Mouse (Mus musculus) cerebellum, adult 2 months (tissue): Measurements from ENCODE around the gene Rcan2. TPM values are rescaled to one million over a fixed set of nuclear protein-coding genes. Genes with fewer than 3 reads are reported as not detected.

Source experiments
- DNase-seq, 2 experiments: peaks; one replicate each; pipeline ENCODE4 v3.0.0; 2021
- H3K27ac ChIP-seq: fragments of 200-500 bp; 2 replicates; pipeline ENCODE4 v1.5.1; 2012; ENCODE audit warnings: low read length, control low read depth, inconsistent platforms; ENCODE audit not compliant: insufficient read depth
- H3K27me3 ChIP-seq: fragments of 200-500 bp; 2 replicates; pipeline ENCODE4 v1.6.1; 2012; ENCODE audit warnings: inconsistent platforms, mild to moderate bottlenecking, low read length, moderate library complexity; ENCODE audit not compliant: control insufficient read depth, insufficient read depth
- H3K4me1 ChIP-seq: fragments of 200-500 bp; 2 replicates; pipeline ENCODE4 v1.6.1; 2011; ENCODE audit warnings: low read length; ENCODE audit not compliant: control insufficient read depth, insufficient read depth
- H3K4me3 ChIP-seq: fragments of 200-500 bp; replicated peaks from 2 replicates; pipeline ENCODE3; 2011; ENCODE audit warnings: mild to moderate bottlenecking, low read depth, low read length, control low read depth; ENCODE audit not compliant: insufficient read depth
- CTCF ChIP-seq: fragments of 200-500 bp; IDR thresholded peaks from 2 replicates; pipeline ENCODE4 v1.5.1; 2011; ENCODE audit warnings: low read depth, mild to moderate bottlenecking, control low read depth, low read length, moderate library complexity, borderline replicate concordance; ENCODE audit not compliant: insufficient read depth
- POLR2A ChIP-seq: fragments of 200-500 bp; IDR thresholded peaks from 2 replicates; pipeline ENCODE4 v1.6.1; 2011; ENCODE audit warnings: low read length, control low read depth, borderline replicate concordance; ENCODE audit not compliant: insufficient read depth
- WGBS: fragments of 180-500 bp; shearing (Covaris S2); methylation state at CpG from one replicate; pipeline ENCODE4 v1.1.7; 2018; 5-methylcytosine and 5-hydroxymethylcytosine counted together
- polyA plus RNA-seq: library from polyadenylated mRNA; depleted of rRNA; stranded (reverse); fragments of >200 nt; gene quantifications from 2 replicates; pipeline ENCODE4 v1.2.3, GENCODE M21; 2012

Gene Rcan2
- polyA plus RNA-seq, 1 experiment = 206 TPM

- Histone ChIP-seq H3K27ac (no peak overlapping the region), H3K4me3 (no peak overlapping the region), H3K27me3 (no peaks in the 10 kb centered on the region), H3K4me1 (no peaks in the 10 kb centered on the region)
- WGBS = 35% methylated on average over 3 of the region's 3 CpGs
- DNase-seq = peak in 1 of 2 experiments; percentile 36
- TF ChIP-seq CTCF (no peak), POLR2A (no peak)
These were observed 26.1 kb downstream of the Rcan2 start for GRCm38 (mm10) chr17:43827261-43827660.

DNA sequence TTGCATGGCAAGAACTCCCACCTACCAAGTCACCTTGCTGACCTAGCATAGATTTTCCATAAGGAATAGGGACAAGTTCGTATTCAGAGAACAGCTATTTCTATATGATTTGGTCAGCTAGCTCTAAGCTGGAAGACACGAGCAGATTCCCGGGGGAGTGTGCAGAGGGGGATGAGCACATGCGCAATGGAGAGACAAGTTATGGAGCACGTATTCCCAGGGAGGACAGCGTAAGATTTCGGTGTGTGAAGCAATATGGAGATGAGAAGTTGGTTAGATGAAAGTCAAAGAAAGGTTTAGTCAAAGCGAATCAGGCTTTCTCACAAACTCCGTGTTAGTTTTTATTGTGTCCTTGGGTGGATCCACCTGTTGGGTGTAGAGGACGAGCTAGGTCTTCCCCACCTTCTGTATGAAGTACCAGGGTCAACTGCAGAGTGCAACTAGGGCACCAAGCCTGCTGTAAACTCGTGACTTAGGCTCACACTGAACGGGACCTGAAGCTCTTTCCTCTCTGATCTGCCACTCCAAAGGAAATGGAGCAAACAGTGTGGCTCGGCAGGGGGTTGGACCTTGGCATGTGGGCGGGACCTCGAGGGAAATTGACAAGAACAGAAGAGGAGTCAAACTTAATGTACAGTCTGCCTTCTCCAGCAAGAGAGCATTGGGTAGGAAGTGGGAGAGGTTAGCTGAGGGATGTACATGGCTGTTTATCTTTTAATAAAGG, 31.4 kb downstream of the Rcan2 start:
- no peaks in the 10 kb centered on the region for H3K27me3 ChIP-seq
- no peaks in the 10 kb centered on the region for H3K4me1 ChIP-seq
- no peak for TF ChIP-seq POLR2A
- DNase-seq = no peak
- no peak overlapping the region for H3K4me3 ChIP-seq
- 79% methylated on average over 15 of the region's 15 CpGs for WGBS
- H3K27ac ChIP-seq = no peak overlapping the region

GRCm38 (mm10) chr17:43840208-43840607, 39.1 kb downstream of the Rcan2 start:
- Histone ChIP-seq H3K27ac (peak overlapping the region; percentile 14; the same call in 1 of the 2 replicates), H3K4me1 (peaks cover 5% of the 10 kb centered on the region; the same call in 1 of the 2 replicates), H3K4me3 (no peak overlapping the region), H3K27me3 (no peaks in the 10 kb centered on the region)
- DNase-seq = peak; percentile 72 to 91
- TF ChIP-seq POLR2A (no peak), CTCF (no peak)
- WGBS = 13% methylated on average over 9 of the region's 9 CpGs

GRCm38 (mm10) chr17:43846714-43847113, 45.6 kb downstream of the Rcan2 start:
- no peak overlapping the region for H3K27ac ChIP-seq
- TF ChIP-seq CTCF (no peak), POLR2A (no peak)
- H3K27me3 ChIP-seq = no peaks in the 10 kb centered on the region
- DNase-seq = peak in 1 of 2 experiments; percentile 34
- 21% methylated on average over 2 of the region's 2 CpGs for WGBS
- no peak overlapping the region for H3K4me3 ChIP-seq
- H3K4me1 ChIP-seq = peaks cover 6% of the 10 kb centered on the region; the same call in 1 of the 2 replicates

DNA sequence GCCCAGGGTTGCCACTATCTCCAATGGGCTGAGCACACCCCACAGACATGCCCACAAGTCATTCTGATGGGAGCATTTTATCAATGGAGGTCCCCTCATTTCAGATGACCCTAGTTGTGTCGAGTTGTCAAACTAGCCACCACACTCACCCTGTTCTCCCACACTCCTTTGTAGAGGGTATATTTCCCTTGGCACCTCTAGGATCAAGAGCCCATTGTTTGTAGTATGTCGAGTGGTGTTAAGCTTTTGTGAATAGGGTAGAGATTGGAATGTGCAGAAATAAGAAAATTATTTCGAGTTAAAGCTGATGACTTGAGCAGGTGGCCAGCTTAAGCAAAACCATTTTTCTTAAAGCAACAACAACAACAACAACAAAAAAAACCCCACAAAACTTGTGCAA, 47.8 kb downstream of the Rcan2 start:
- no peak for DNase-seq

DNA sequence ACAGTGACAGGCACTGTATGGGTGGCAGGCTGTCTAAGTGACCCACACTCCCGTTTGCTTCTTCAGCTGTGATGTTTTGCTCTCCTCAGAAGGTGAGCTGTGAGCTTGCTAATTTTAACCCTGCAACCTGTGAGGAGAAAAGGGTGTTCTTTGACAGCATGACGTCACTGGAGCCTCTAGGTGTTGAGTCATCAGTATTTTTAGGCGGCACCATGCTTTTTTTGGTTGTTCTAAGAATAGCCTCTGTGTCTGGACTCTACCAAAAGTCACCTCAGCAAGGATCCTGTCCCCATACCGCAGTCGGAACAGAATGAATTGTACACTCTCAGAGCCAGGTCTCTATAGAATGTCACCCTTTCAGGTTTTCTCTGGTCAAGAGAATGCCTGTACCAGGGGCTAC, 54.0 kb downstream of the Rcan2 start:
- no peaks in the 10 kb centered on the region for H3K27me3 ChIP-seq
- H3K4me1 ChIP-seq = peaks cover 3% of the 10 kb centered on the region; the same call in 1 of the 2 replicates
- TF ChIP-seq POLR2A = no peak
- no peak for TF ChIP-seq CTCF
- H3K4me3 ChIP-seq = no peak overlapping the region
- peak; percentile 43 to 86 for DNase-seq
- 12% methylated on average over 5 of the region's 5 CpGs for WGBS
- 0 out of 2 replicates have a peak overlapping the region, but pooled peaks have one; percentile 24 for H3K27ac ChIP-seq

More for the DNA sequence above, 47.8 kb downstream of the Rcan2 start:
- Histone ChIP-seq H3K27me3 (no peaks in the 10 kb centered on the region), H3K4me1 (peaks cover 6% of the 10 kb centered on the region; the same call in 1 of the 2 replicates), H3K27ac (no peak overlapping the region), H3K4me3 (no peak overlapping the region)
- WGBS = 78% methylated on average over 3 of the region's 3 CpGs
- no peak for TF ChIP-seq CTCF

DNA sequence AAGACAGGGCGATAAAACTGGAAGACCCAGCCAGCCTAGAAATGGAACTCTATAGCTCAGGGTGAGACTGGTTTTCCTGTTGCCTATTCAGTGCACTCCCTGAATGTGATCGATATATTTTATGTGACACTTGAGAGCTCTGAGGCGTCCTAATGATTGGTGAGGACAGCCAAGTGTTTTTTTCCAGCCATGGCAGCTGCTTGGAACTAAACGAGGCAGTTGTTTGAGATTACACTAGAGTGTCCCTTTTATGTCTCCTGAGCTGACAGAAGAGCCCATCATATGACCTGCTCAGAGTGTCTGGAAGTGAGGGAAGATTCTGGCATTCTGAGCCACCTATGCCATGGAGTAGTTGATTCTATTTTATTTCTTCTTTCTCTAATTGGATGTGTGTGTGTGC, 54.9 kb downstream of the Rcan2 start:
- no peak for DNase-seq
- H3K4me3 ChIP-seq = no peak overlapping the region
- TF ChIP-seq CTCF (no peak), POLR2A (no peak)
- peaks cover 3% of the 10 kb centered on the region; the same call in 1 of the 2 replicates for H3K4me1 ChIP-seq
- WGBS = 67% methylated on average over 4 of the region's 4 CpGs
- no peaks in the 10 kb centered on the region for H3K27me3 ChIP-seq
- H3K27ac ChIP-seq = no peak overlapping the region

DNA sequence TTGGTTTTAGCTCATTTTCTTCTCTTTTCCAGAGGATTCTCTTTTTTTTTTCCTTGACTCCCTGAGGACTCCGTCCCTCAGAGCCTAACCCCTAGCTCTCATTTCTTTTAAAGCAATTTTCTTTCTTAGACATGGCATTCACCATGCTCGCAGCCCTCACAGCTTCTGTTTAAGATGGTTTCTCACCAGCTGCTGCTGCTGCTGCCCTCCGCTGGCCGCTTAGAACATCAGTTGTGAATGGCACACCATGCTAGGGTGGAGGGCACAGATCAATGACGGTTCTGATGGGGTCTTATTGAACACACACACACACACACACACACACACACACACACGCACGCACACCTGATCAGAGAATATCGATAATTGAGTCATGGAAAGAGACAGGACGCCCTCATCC, 67.7 kb downstream of the Rcan2 start:
- H3K4me3 ChIP-seq = no peak overlapping the region
- H3K27ac ChIP-seq = no peak overlapping the region
- 91% methylated on average over 9 of the region's 9 CpGs for WGBS
- DNase-seq = no peak
- H3K27me3 ChIP-seq = no peaks in the 10 kb centered on the region
- TF ChIP-seq POLR2A = no peak
- TF ChIP-seq CTCF = no peak
- H3K4me1 ChIP-seq = no peaks in the 10 kb centered on the region
